Comparison of ENCODE assay signal across 9 mouse cellular contexts in the genomic region with DNA sequence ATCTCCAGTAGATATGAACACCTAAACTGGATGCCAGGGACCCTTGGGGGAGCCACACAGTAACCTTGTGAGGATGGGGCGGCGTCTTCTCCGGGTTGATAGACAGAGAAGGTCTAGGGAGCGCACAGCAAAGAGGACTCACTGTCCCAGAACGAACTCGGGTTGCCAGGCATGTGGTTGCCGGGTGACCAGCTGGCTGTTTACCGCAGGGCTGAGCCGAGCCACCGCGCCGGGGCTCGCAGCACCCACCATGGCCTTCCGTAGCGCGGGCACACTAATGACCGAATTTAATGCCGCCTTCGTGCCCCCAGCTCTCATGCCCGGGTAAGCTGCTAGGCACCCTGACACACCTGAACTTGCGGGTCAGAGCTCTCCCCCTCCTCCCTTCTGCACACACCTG. TPM values are rescaled to one million over a fixed set of nuclear protein-coding genes. Genes with fewer than 3 reads are reported as not detected.
DNase-seq lines count a peak whose midpoint lies in the region; ATAC-seq and TF ChIP-seq lines count a peak whose summit lies in the region.
"Had no signal": no experiment of that assay in that cellular context is flagged by ENCODE, and none has a peak within 500 bp of the region (broad histone marks: within the 10 kb centered on the region; RNA-seq: fewer than 3 reads in every experiment).

A gene (plus strand): TSS at position 187 of the 400 bp plus-strand sequence.

- ATAC-seq in embryonic facial prominence, embryonic 12.5 days (ENCODE audit: insufficient number of reproducible peaks, insufficient read depth, low FRiP score, low TSS enrichment), result no peak
- no peak for ATAC-seq in heart, embryonic 16.5 days (replicated peaks; ENCODE audit: extremely low read depth, insufficient read depth, low FRiP score)

- H3K9me3 ChIP-seq in embryonic facial prominence, embryonic 12.5 days, result no peaks in the 10 kb centered on the region
- H3K9me3 ChIP-seq in heart, embryonic 16.5 days (replicated peaks; ENCODE audit: control insufficient read depth, low read length), result no peaks in the 10 kb centered on the region
- H3K9me3 ChIP-seq in midbrain, embryonic 10.5 days (replicated peaks), result no peaks in the 10 kb centered on the region

- H3K36me3 ChIP-seq in embryonic facial prominence, embryonic 12.5 days, result no peaks in the 10 kb centered on the region
- no peaks in the 10 kb centered on the region for H3K36me3 ChIP-seq in heart, embryonic 16.5 days (ENCODE audit: control insufficient read depth, insufficient read depth)
- no peaks in the 10 kb centered on the region for H3K36me3 ChIP-seq in midbrain, embryonic 10.5 days

- peaks cover 15% of the 10 kb centered on the region for H3K4me1 ChIP-seq in embryonic facial prominence, embryonic 12.5 days
- H3K4me1 ChIP-seq in heart, embryonic 16.5 days (ENCODE audit: control insufficient read depth, insufficient read depth, low read length), result 0 out of 2 replicates have a peak, but pooled peaks cover 4% of the 10 kb centered on the region
- peaks cover 30% of the 10 kb centered on the region for H3K4me1 ChIP-seq in midbrain, embryonic 10.5 days

- no peak for TF ChIP-seq CTCF in layer of hippocampus, adult 2 months (conservative IDR thresholded peaks at IDR 0.05)

- H3K9ac ChIP-seq in embryonic facial prominence, embryonic 12.5 days, result peak within 1 kb of the TSS; percentile 1; the same call in 1 of the 2 replicates
- no peak within 1 kb of the TSS for H3K9ac ChIP-seq in heart, embryonic 16.5 days (ENCODE audit: low read length)

- peaks cover 49% of the 10 kb centered on the region for H3K27me3 ChIP-seq in embryonic facial prominence, embryonic 12.5 days
- H3K27me3 ChIP-seq in heart, embryonic 16.5 days (ENCODE audit: control insufficient read depth, insufficient read depth, low read length), result peaks cover 30% of the 10 kb centered on the region
- peaks cover 47% of the 10 kb centered on the region for H3K27me3 ChIP-seq in midbrain, embryonic 10.5 days (ENCODE audit: low read depth, poor library complexity, severe bottlenecking)

- peak within 1 kb of the TSS; percentile 28; the same call in 1 of the 2 replicates for H3K27ac ChIP-seq in layer of hippocampus, adult 2 months
- no peak within 1 kb of the TSS for H3K27ac ChIP-seq in embryonic facial prominence, embryonic 12.5 days
- H3K27ac ChIP-seq in heart, embryonic 16.5 days (ENCODE audit: low read length), result no peak within 1 kb of the TSS
- H3K27ac ChIP-seq in midbrain, embryonic 10.5 days (replicated peaks), result peak within 1 kb of the TSS; percentile 28; the same call in 1 of the 2 replicates

- no peak for DNase-seq in layer of hippocampus, adult 2 months (ENCODE audit: low spot score in 2 of 2)
- no peak for DNase-seq in layer of hippocampus, adult 9-11 months
- DNase-seq in midbrain, embryonic 10.5 days (ENCODE audit: low spot score), result peak; percentile 33
- no peak for DNase-seq in urinary bladder, postnatal 4 days (ENCODE audit: low spot score in 2 of 2)
- no peak for DNase-seq in natural killer cell, adult 2 months (ENCODE audit: low spot score in 2 of 2)
- no peak for DNase-seq in spleen, postnatal 4 days (ENCODE audit: low spot score in 2 of 2)

- H3K4me2 ChIP-seq in embryonic facial prominence, embryonic 12.5 days (replicated peaks), result peak within 1 kb of the TSS; percentile 50
- H3K4me2 ChIP-seq in heart, embryonic 16.5 days (ENCODE audit: low read depth, low read length), result peak within 1 kb of the TSS; percentile 55

- 15% methylated on average over 21 of the region's 21 CpGs for WGBS in embryonic facial prominence, embryonic 12.5 days
- WGBS in heart, embryonic 16.5 days, result 22% methylated on average over 21 of the region's 21 CpGs
- WGBS in midbrain, embryonic 10.5 days, result 14% methylated on average over 21 of the region's 21 CpGs

- H3K4me3 ChIP-seq in layer of hippocampus, adult 2 months, result peak within 1 kb of the TSS; percentile 49
- peak within 1 kb of the TSS; percentile 22; the same call in 1 of the 2 replicates for H3K4me3 ChIP-seq in embryonic facial prominence, embryonic 12.5 days
- H3K4me3 ChIP-seq in heart, embryonic 16.5 days (ENCODE audit: low read length), result peak within 1 kb of the TSS; percentile 26
- peak within 1 kb of the TSS; percentile 52 for H3K4me3 ChIP-seq in midbrain, embryonic 10.5 days

RNA-seq across cellular contexts. Expression of the gene that starts here (rescaled TPM):
- total RNA-seq in layer of hippocampus, adult 2 months (2021), result under 1 TPM in 1 of 2 experiments, not detected in 1; 0.90 TPM
- not detected in 2 replicates for polyA plus RNA-seq in embryonic facial prominence, embryonic 12.5 days (2016; fragmentation: Nextera tagmentation; extraction: Ambion mirVana)
- polyA plus RNA-seq in heart, embryonic 16.5 days (2015; fragmentation: Nextera tagmentation; extraction: Ambion mirVana), result 0.95 and 1.00 TPM in 2 replicates
- polyA plus RNA-seq in midbrain, embryonic 10.5 days (2016; fragmentation: Nextera tagmentation; extraction: Ambion mirVana), result not detected in 2 replicates
- polyA plus RNA-seq: large intestine, adult 2 months had no signal

Comparison
In these comparisons a context has a peak if more than half of its experiments do, and no peak if none do; other contexts are left out.
1. Peak in DNase-seq, H3K4me3 ChIP-seq and H3K27ac ChIP-seq in midbrain, embryonic 10.5 days; RNA of the gene not detected or under 1 TPM.